Mouse (Mus musculus): ENCODE results near the gene Synrg. TPM values are rescaled to one million over a fixed set of nuclear protein-coding genes. Genes with fewer than 3 reads are reported as not detected.

The Synrg gene
- polyA plus RNA-seq, 1 experiment from 2014 or later: 3.5 TPM

DNA sequence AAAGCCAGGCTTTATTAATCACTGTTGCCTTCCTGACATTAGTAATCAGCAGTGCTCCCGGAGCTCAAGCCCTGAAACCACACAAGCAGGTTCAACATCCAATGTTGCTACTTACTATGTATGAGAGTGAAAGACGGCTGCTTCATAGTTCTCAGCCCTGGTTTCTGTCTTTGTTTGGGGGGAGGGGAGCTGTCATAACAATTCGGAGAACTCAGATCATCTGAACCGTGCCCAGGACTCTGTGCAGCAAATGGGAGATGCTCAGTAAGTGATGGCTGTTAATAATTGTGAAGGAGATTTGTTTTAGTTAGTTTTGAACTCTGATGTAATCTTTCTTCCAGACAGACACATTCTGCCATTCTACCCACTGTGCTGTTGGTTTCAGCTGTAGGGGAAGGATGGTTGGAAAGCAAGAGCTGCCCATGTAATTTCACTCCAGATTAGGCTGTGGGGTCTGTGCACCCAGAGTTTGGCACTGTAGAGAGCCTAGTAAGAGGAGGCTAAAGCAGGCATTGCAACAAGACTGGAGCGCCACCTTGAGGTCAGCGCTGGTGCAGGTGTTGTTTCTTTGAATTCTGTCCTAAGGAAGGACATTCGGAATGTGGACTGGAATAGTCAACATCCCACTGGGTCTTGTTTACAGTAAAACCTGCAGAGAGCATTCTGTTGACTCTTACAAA lies 28.1 kb upstream of the Synrg start:
- H3K27me3 ChIP-seq (ENCODE audit: insufficient read depth, low read length): no peaks in the 10 kb centered on the region
- 22% methylated on average over 7 of the region's 7 CpGs for WGBS (ENCODE audit: insufficient replicate concordance)
- no peak overlapping the region for H3K9ac ChIP-seq (replicated peaks)
- H3K4me1 ChIP-seq (ENCODE audit: insufficient read depth): 0 out of 2 replicates have a peak, but pooled peaks cover 3% of the 10 kb centered on the region
- no peak overlapping the region for H3K4me3 ChIP-seq (ENCODE audit: low read depth, low read length)
- H3K9me3 ChIP-seq (ENCODE audit: low read length): no peaks in the 10 kb centered on the region
- H3K36me3 ChIP-seq (replicated peaks; ENCODE audit: insufficient read depth, low read length): no peaks in the 10 kb centered on the region
- no peak overlapping the region for H3K27ac ChIP-seq (ENCODE audit: low read depth)
- ATAC-seq: peak; percentile 73
- DNase-seq: peak; percentile 84
- TF ChIP-seq EP300 (IDR thresholded peaks at IDR 0.05; ENCODE audit: low read depth) (no peak), CTCF (IDR thresholded peaks at IDR 0.05; ENCODE audit: low read depth) (peak; percentile 95)
- no peak overlapping the region for H3K4me2 ChIP-seq (ENCODE audit: low read depth, low read length)

- no peak for TF ChIP-seq CTCF (IDR thresholded peaks at IDR 0.05; ENCODE audit: low read depth)
- no peak for TF ChIP-seq EP300 (IDR thresholded peaks at IDR 0.05; ENCODE audit: low read depth)
- H3K27ac ChIP-seq (ENCODE audit: low read depth): no peak overlapping the region
- no peak for DNase-seq
- H3K9me3 ChIP-seq (ENCODE audit: low read length): no peaks in the 10 kb centered on the region
- no peaks in the 10 kb centered on the region for H3K27me3 ChIP-seq (ENCODE audit: insufficient read depth, low read length)
- H3K36me3 ChIP-seq (replicated peaks; ENCODE audit: insufficient read depth, low read length): peaks cover 3% of the 10 kb centered on the region; the same call in 1 of the 2 replicates
- 71% methylated on average over 8 of the region's 8 CpGs for WGBS (ENCODE audit: insufficient replicate concordance)
- no peak for ATAC-seq
- H3K4me1 ChIP-seq (ENCODE audit: insufficient read depth): peaks cover 12% of the 10 kb centered on the region
- no peak overlapping the region for H3K4me2 ChIP-seq (ENCODE audit: low read depth, low read length)
- no peak overlapping the region for H3K4me3 ChIP-seq (ENCODE audit: low read depth, low read length)
- no peak overlapping the region for H3K9ac ChIP-seq (replicated peaks)
These were observed 25.7 kb upstream of the Synrg start for GRCm38 (mm10) chr11:83938556-83938955.

DNA sequence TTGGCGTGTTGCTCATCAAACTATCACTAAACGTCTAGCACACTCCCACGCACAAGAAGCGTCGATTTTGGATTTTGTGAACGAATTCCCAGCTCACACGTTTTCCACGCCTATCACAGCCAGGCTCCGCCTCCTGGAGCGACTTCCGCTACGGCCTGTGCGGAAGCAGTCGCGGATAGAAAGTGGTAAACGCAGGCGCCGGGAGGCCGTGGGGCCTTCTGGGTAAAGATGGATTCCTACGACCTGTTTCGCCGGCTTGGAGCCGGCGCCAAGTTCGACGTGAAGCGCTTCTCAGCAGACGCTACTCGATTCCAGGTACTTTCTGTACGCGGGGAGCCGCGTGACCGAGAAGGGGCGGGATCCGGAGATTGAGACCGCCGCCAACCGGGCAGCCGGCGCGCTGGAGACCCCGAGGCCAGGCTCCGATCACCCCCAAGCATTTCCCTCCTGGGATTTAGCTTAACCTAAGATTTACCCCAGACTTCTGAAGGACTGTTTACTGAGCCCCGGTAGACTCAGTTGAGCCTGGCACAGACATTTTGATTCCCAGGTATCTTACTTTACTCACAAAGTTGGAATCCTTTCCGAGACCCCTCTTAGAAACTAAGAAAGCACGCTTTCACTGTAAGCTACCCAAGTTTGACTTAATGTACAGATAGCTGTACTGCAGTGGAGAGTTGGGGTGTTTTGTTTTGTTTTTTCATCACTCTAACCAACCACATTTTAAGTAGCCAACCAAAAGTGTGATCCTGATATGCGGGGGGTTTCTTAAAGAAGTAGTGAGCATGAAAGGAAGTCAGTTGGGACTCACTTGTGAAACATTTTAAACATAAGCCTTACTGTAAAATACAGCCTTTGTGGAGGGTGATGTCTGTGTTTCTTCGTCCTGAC lies 22.0 kb upstream of the Synrg start, which contains the start of gene Ddx52:
Gene Ddx52 (plus strand): TSS at position 113 of the 891 bp plus-strand sequence.
- H3K9ac ChIP-seq (replicated peaks): peak within 1 kb of the TSS; percentile 90
- H3K4me1 ChIP-seq (ENCODE audit: insufficient read depth): peaks cover 9% of the 10 kb centered on the region
- TF ChIP-seq EP300 (IDR thresholded peaks at IDR 0.05; ENCODE audit: low read depth) (no peak), CTCF (IDR thresholded peaks at IDR 0.05; ENCODE audit: low read depth) (no peak)
- DNase-seq (peak; percentile 91), ATAC-seq (peak; percentile 99)
- peak within 1 kb of the TSS; percentile 90 for H3K4me3 ChIP-seq (ENCODE audit: low read depth, low read length)
- no peaks in the 10 kb centered on the region for H3K9me3 ChIP-seq (ENCODE audit: low read length)
- H3K4me2 ChIP-seq (ENCODE audit: low read depth, low read length): peak within 1 kb of the TSS; percentile 82
- H3K27me3 ChIP-seq (ENCODE audit: insufficient read depth, low read length): no peaks in the 10 kb centered on the region
- peak within 1 kb of the TSS; percentile 86 for H3K27ac ChIP-seq (ENCODE audit: low read depth)
- WGBS (ENCODE audit: insufficient replicate concordance): 1% methylated on average over 49 of the region's 49 CpGs
- peaks cover 29% of the 10 kb centered on the region for H3K36me3 ChIP-seq (replicated peaks; ENCODE audit: insufficient read depth, low read length)

DNA sequence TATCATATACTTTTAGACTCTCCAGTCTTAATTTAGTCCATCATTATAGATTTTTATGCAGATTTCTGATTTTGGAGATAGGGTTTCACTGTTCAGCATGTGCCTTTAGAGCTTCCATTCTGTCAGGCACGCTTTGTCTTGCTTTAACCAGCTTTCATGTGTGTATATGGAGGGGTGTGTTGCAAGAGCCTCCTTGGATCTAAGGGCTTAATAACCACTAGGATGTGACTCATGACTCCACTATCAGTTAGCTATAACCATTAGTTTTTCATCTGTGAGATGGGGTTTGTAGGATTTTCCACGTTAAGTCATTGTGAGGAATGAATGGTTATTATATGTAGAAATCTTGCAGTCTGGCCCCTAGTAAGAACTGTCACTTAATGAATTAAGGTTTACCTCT lies 7.4 kb upstream of the Synrg start:
- TF ChIP-seq EP300 (IDR thresholded peaks at IDR 0.05; ENCODE audit: low read depth) (no peak), CTCF (IDR thresholded peaks at IDR 0.05; ENCODE audit: low read depth) (no peak)
- 80% methylated on average over 2 of the region's 2 CpGs for WGBS (ENCODE audit: insufficient replicate concordance)
- ATAC-seq: no peak
- H3K4me3 ChIP-seq (ENCODE audit: low read depth, low read length): no peak overlapping the region
- H3K9me3 ChIP-seq (ENCODE audit: low read length): no peaks in the 10 kb centered on the region
- no peak overlapping the region for H3K27ac ChIP-seq (ENCODE audit: low read depth)
- no peak overlapping the region for H3K9ac ChIP-seq (replicated peaks)
- H3K4me2 ChIP-seq (ENCODE audit: low read depth, low read length): no peak overlapping the region
- peaks cover 87% of the 10 kb centered on the region for H3K36me3 ChIP-seq (replicated peaks; ENCODE audit: insufficient read depth, low read length)
- H3K4me1 ChIP-seq (ENCODE audit: insufficient read depth): no peaks in the 10 kb centered on the region
- no peaks in the 10 kb centered on the region for H3K27me3 ChIP-seq (ENCODE audit: insufficient read depth, low read length)
- no peak for DNase-seq

GRCm38 (mm10) chr11:83961983-83962382 lies 2.2 kb upstream of the Synrg start:
- Histone ChIP-seq H3K9ac (replicated peaks) (no peak overlapping the region), H3K36me3 (replicated peaks; ENCODE audit: insufficient read depth, low read length) (peaks cover 54% of the 10 kb centered on the region), H3K27me3 (ENCODE audit: insufficient read depth, low read length) (no peaks in the 10 kb centered on the region), H3K4me1 (ENCODE audit: insufficient read depth) (peaks cover 11% of the 10 kb centered on the region), H3K4me3 (ENCODE audit: low read depth, low read length) (no peak overlapping the region), H3K27ac (ENCODE audit: low read depth) (no peak overlapping the region), H3K4me2 (ENCODE audit: low read depth, low read length) (no peak overlapping the region), H3K9me3 (ENCODE audit: low read length) (no peaks in the 10 kb centered on the region)
- TF ChIP-seq EP300 (IDR thresholded peaks at IDR 0.05; ENCODE audit: low read depth) (no peak), CTCF (IDR thresholded peaks at IDR 0.05; ENCODE audit: low read depth) (no peak)
- ATAC-seq: no peak
- DNase-seq: no peak
- 80% methylated on average over 3 of the region's 3 CpGs for WGBS (ENCODE audit: insufficient replicate concordance)

Data from liver, postnatal 0 days (tissue).